Mouse (Mus musculus) ES-Bruce4 (cell line): ENCODE data around the gene Acsm5.

Source experiments
- CTCF ChIP-seq: IDR thresholded peaks from one replicate; pipeline ENCODE4 v1.8.1; 2011; ENCODE audit warnings: low read depth, low read length
- EP300 ChIP-seq: IDR thresholded peaks from 2 replicates; pipeline ENCODE4 v1.6.1; 2011; ENCODE audit warnings: low read depth, low read length; ENCODE audit not compliant: insufficient read depth
- POLR2A ChIP-seq: IDR thresholded peaks from one replicate; pipeline ENCODE4 v1.8.1; 2011; ENCODE audit warnings: low read length; ENCODE audit not compliant: insufficient read depth

GRCm38 (mm10) chr7:119519654-119520053 lies 391 bp downstream of the Acsm5 start:
- peak; percentile 94 for TF ChIP-seq CTCF
- no peak for TF ChIP-seq POLR2A
- no peak for TF ChIP-seq EP300
